10 mouse cellular contexts compared by ENCODE assay signal in the genomic region with DNA sequence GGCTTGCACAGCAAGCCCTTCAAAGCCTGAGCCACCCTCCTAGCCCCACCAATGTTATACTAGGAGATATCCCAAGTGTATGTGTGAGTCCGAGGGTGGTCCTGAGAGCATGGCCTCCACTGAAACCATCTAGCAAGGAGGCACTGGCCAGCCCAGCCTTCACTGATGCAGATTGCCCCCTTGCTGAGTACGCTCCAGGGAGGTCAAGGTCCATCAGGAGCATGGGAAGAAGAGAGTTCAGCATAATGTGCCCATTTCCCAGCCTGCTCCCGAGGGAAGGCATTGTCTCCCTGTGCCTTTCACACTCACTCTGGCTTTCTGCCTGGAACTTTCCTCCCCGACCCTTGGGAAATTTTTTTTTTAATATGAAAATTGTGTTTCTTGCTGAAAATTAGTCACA.
"Had no signal": no experiment of that assay in that cellular context is flagged by ENCODE, and none has a peak within 500 bp of the region (broad histone marks: within the 10 kb centered on the region; RNA-seq: fewer than 3 reads in every experiment).

No protein-coding gene starts in this region.

- H3K9ac ChIP-seq: limb, embryonic 15.5 days; liver, embryonic 12.5 days; lung, embryonic 14.5 days; neural tube, embryonic 13.5 days had no signal

- H3K4me2 ChIP-seq: limb, embryonic 15.5 days; liver, embryonic 12.5 days; lung, embryonic 14.5 days; neural tube, embryonic 13.5 days had no signal

- H3K4me3 ChIP-seq: left cerebral cortex, adult 2 months; limb, embryonic 15.5 days; liver, embryonic 12.5 days; midbrain, embryonic 10.5 days; neural tube, embryonic 13.5 days had no signal

- H3K9me3 ChIP-seq: limb, embryonic 15.5 days; liver, embryonic 12.5 days; midbrain, embryonic 10.5 days; neural tube, embryonic 13.5 days had no signal

- H3K27me3 ChIP-seq: limb, embryonic 15.5 days; liver, embryonic 12.5 days had no signal

- H3K27ac ChIP-seq: left cerebral cortex, adult 2 months; limb, embryonic 15.5 days; liver, embryonic 12.5 days had no signal

- H3K36me3 ChIP-seq: limb, embryonic 15.5 days; liver, embryonic 12.5 days; midbrain, embryonic 10.5 days; neural tube, embryonic 13.5 days had no signal

- DNase-seq: lung, embryonic 14.5 days; lung, postnatal 10 days; lung, postnatal 4 days; right cerebral cortex, postnatal 14 days; thymus, postnatal 4 days had no signal
